Mouse (Mus musculus) adrenal gland, adult (tissue): ENCODE measurements around the gene Pnrc2.

Experiments
- DNase-seq, 2 experiments: peaks; one replicate each; pipeline ENCODE4 v3.0.0; 2022 to 2023; ENCODE audit warnings: low spot score in 1 of 2; ENCODE audit not compliant: inconsistent age in 2 of 2

Gene Pnrc2

GRCm38 (mm10) chr4:135892884-135893283 lies 19.2 kb upstream of the Pnrc2 start:
- no peak for DNase-seq

- DNase-seq: no peak
These were observed 17.9 kb upstream of the Pnrc2 start for GRCm38 (mm10) chr4:135891539-135891938.

GRCm38 (mm10) chr4:135889884-135890283 lies 16.2 kb upstream of the Pnrc2 start:
- peak; percentile 80 to 92 for DNase-seq

GRCm38 (mm10) chr4:135889146-135889883 lies 15.7 kb upstream of the Pnrc2 start:
- no peak for DNase-seq

- DNase-seq: no peak
These were observed 14.9 kb upstream of the Pnrc2 start for GRCm38 (mm10) chr4:135888448-135889057.

GRCm38 (mm10) chr4:135886184-135886583 lies 12.5 kb upstream of the Pnrc2 start:
- no peak for DNase-seq

- peak; percentile 62 to 76 for DNase-seq
These were observed 12.0 kb upstream of the Pnrc2 start for GRCm38 (mm10) chr4:135885676-135886075.

GRCm38 (mm10) chr4:135884531-135884930 lies 10.9 kb upstream of the Pnrc2 start:
- no peak for DNase-seq

GRCm38 (mm10) chr4:135883881-135884516 lies 10.3 kb upstream of the Pnrc2 start:
- DNase-seq: peak in 1 of 2 experiments; percentile 53

- peak; percentile 80 to 91 for DNase-seq
These were observed 9.8 kb upstream of the Pnrc2 start for GRCm38 (mm10) chr4:135883401-135883851.

- DNase-seq: no peak
These were observed 8.4 kb upstream of the Pnrc2 start for GRCm38 (mm10) chr4:135882023-135882422.

- DNase-seq: no peak
These were observed 6.9 kb upstream of the Pnrc2 start for GRCm38 (mm10) chr4:135880576-135880975.

- DNase-seq: no peak
These were observed 6.4 kb upstream of the Pnrc2 start for GRCm38 (mm10) chr4:135880018-135880417.

GRCm38 (mm10) chr4:135879021-135879420 lies 5.4 kb upstream of the Pnrc2 start:
- no peak for DNase-seq

GRCm38 (mm10) chr4:135877742-135878141 lies 4.1 kb upstream of the Pnrc2 start:
- peak in 1 of 2 experiments; percentile 78 for DNase-seq

- peak; percentile 80 to 90 for DNase-seq
These were observed 3.0 kb upstream of the Pnrc2 start for GRCm38 (mm10) chr4:135876583-135877020.

- peak; percentile 70 to 81 for DNase-seq
These were observed 2.4 kb upstream of the Pnrc2 start for GRCm38 (mm10) chr4:135875991-135876582.

GRCm38 (mm10) chr4:135875546-135875945 lies 1.9 kb upstream of the Pnrc2 start:
- peak in 1 of 2 experiments; percentile 63 for DNase-seq

- no peak for DNase-seq
These were observed 1.2 kb upstream of the Pnrc2 start for GRCm38 (mm10) chr4:135874564-135875535.
